Mouse (Mus musculus) mouse embryonic stem cell (cell line): ENCODE measurements around the gene Zfp148.

Experiments
- in situ Hi-C, 2 experiments: fragments of 300-500 bp; cut with MboI; formaldehyde crosslinking; loops; 1 replicate in 1 of 2; 3 replicates in 1 of 2; pipeline ENCODE4 v1.14.3; 2019 to 2020; ENCODE audit warnings: low sequenced_read_pairs in 2 of 2, low pct_unique_long_range_greater_than_20kb in 1 of 2, mixed read lengths in 1 of 2; ENCODE audit not compliant: unreplicated experiment in 1 of 2

Zfp148 gene

GRCm38 (mm10) chr16:33379944-33380881 is at the start of gene Zfp148:
Zfp148 (plus strand) TSS chr16:33380836.
- in situ Hi-C loops = loop anchor here in 1 of 2 experiments (5.0 kb wide), 1 partner anchor 38 kb away; no protein-coding TSS in a partner anchor

DNA sequence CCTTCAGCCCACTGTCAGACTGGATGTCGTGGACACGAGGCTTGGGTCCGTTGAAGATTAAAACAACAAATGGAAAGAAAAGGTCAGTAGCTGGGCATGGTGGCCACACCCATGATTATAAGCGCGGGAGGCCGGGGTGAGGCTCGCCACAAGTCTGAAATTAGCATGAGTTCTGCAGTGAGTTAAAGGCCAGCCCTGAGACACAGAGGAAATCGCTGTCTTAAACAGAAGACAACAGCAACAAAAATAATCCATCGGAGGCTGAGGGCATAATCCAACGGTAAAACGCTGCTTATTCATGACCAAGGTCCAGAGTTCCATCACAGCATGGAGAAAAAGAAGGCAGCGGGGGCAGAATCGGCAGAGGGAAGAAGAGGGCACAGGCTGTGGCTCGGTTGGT is 47.6 kb upstream of the Zfp148 start:
- in situ Hi-C loops = no loop called here

GRCm38 (mm10) chr16:33337177-33337576 is 43.5 kb upstream of the Zfp148 start:
- in situ Hi-C loops = no loop called here

GRCm38 (mm10) chr16:33337681-33338080 is 43.0 kb upstream of the Zfp148 start:
- in situ Hi-C loops = no loop called here

- in situ Hi-C loops = no loop called here
These were observed 42.1 kb upstream of the Zfp148 start for GRCm38 (mm10) chr16:33338492-33338891.

- in situ Hi-C loops = no loop called here
These were observed 41.2 kb upstream of the Zfp148 start for GRCm38 (mm10) chr16:33339476-33339875.

DNA sequence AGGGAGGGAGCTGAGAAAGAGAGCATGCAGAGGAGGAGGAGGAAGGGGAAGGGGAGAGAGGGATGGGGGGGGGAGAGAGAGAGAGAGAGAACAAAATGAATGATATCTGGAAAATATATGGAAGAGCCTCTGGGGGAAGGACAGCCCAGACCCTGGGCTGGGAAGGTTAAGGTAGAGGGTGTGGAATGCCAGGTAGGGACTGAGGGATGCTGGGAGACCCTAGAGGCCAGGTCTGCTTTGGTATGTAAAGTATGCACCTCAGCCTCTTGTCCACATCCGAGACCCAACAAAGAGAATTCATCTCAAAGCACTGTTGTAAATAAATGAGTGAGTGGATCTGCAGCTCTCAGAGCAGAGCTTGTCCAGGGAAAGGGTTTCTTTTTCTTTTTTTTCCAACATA is 38.3 kb upstream of the Zfp148 start:
- in situ Hi-C loops = loop anchor here in 1 of 2 experiments (5.0 kb wide), 1 partner anchor 35 kb away; no protein-coding TSS in a partner anchor

- in situ Hi-C loops = loop anchor here in 1 of 2 experiments (5.0 kb wide), 1 partner anchor 34 kb away; no protein-coding TSS in a partner anchor
These were observed 37.5 kb upstream of the Zfp148 start for GRCm38 (mm10) chr16:33343106-33343505.

DNA sequence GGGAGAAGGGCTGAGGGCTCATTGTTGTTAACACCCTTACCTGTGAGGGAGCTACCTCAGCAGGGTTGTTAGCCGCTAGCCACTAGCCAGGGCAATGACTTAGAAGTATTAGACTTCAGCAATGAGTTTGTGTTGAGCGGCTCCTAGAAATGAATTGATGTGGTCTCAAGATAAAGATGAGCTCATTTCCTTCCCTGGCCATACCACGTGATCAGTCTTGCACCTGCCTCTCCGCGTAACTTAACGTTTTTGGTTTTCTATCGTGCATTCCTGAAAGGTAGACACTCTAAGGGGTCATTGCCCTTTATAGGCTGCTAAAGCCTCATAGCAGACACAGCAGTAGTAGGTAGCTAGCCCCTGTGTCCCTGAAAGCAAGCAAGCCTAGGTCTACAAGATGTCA is 37.0 kb upstream of the Zfp148 start:
- in situ Hi-C loops = loop anchor here in 1 of 2 experiments (5.0 kb wide), 1 partner anchor 34 kb away; no protein-coding TSS in a partner anchor

GRCm38 (mm10) chr16:33344379-33344778 is 36.3 kb upstream of the Zfp148 start:
- in situ Hi-C loops = loop anchor here in 1 of 2 experiments (5.0 kb wide), 1 partner anchor 33 kb away; no protein-coding TSS in a partner anchor

DNA sequence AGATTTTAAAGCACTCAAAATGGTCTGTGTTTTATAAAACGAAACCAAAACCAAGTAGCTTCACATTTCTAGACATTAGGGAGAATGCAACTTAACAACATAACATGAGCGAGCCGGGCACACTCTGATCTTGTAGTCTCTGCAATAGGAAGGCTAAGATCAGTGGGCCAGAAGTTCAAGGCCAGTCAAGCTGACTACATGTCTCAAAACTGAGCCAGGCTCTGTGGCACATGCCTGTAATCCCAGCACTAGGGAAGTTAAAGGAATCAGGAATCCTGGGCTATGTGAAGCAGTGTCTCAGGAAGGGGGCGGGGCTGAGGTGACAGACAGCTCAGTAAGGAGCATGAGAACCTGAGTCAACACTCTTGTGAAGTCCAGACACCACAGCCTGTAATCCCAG is 35.8 kb upstream of the Zfp148 start:
- in situ Hi-C loops = loop anchor here in 1 of 2 experiments (5.0 kb wide), 1 partner anchor 32 kb away; no protein-coding TSS in a partner anchor

GRCm38 (mm10) chr16:33346376-33346775 is 34.3 kb upstream of the Zfp148 start:
- in situ Hi-C loops = no loop called here

DNA sequence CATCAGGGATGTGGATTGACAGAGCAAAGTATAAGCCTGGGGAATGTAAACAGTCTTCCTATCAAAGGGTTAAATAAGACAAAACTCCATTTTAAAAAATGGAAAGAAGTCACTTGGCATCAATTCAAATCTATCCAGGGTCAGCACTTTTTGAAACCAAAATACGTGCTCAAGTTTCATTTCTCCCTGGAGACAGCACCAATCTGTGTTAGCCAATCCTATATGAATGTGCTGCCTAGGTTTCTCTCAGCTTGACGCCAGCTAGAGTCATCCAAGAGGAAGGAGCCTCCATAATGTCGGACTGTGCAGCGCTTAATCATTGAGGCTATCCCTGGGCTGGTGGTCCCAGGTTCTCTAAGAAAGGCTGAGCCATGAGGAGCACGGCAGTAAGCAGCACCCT is 33.5 kb upstream of the Zfp148 start:
- in situ Hi-C loops = no loop called here

- in situ Hi-C loops = no loop called here
These were observed 22.8 kb upstream of the Zfp148 start for GRCm38 (mm10) chr16:33357805-33358204.

DNA sequence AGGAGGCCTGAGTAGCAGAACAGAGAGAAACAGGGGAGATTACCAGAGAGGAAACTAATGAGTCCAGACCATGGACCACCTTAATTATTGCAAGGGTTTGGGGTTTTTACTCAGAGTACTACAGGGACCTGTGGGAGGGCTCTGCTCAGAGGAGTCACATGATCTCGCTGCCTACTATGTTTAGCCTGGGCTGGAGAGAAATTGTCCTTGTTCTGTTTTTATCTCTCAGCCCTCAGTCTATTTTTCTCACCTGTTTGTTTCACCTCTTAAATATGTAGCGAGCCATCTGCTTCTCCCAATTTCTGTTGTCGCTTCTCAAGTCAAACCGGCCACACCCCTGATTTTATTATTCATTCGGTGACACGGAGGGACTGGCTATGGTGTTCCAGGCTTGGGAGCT is 14.9 kb upstream of the Zfp148 start:
- in situ Hi-C loops = no loop called here

DNA sequence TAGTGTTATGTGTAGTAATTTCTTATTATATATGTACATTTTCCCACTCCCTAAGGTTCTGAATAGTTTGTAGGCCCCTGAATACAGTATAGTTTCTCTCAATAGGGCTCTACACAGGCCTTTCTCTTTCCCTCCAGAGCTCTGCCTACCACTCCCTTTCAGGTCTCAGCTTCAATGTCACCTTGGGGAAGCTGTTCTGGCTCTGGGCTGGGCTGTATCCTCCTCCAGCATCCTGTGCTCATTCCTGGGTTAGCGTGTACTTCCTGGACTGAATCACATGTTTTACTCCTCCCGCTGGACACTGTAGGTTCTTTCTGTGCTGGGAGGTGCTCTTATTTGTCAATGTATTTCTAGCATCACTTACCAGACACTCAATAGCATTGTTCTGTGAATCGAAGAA is 12.0 kb upstream of the Zfp148 start:
- in situ Hi-C loops = no loop called here

- in situ Hi-C loops = no loop called here
These were observed 9.8 kb upstream of the Zfp148 start for GRCm38 (mm10) chr16:33370836-33371235.

GRCm38 (mm10) chr16:33372611-33373010 is 8.0 kb upstream of the Zfp148 start:
- in situ Hi-C loops = no loop called here

DNA sequence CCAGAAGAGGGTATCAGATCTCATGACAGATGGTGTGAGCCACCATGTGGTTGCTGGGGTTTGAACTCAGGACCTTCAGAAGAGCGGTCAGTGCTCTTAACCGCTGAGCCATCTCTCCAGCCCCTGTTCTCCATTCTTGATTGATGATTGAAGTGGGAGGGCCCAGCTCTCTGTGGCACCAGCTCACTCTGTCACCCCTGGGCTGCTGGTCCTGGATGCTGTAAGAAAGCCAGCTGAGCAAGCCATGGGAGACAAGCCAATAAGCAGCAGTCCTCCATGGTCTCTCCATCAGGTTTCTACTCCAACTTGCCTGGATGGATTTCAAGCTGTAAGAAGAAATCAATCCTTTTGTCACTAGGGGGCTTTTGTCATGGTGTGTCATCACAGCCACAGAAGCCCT is 7.3 kb upstream of the Zfp148 start:
- in situ Hi-C loops = no loop called here

DNA sequence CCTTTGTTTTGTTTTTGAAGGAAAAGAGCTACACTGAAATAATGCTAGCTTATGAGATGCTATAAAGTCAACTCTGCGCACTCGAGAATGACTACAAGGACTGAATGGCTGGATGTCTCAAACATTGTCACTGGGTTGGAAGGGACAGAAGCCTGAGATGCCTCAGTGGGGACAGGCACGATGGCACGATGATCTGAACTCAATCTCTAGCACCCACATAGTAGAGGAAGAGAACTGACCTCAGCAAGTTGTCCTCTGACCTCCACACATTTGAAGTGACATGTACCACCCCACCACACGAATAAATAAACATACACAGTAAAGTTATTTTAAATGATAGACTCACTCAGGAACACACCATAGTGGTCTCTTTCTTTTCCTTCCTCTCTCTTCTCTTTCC is 4.4 kb upstream of the Zfp148 start:
- in situ Hi-C loops = loop anchor here in 1 of 2 experiments (5.0 kb wide), 1 partner anchor 34 kb away; no protein-coding TSS in a partner anchor
